Mouse (Mus musculus) embryonic facial prominence, embryonic 11.5 days (tissue): Measurements from ENCODE around the gene Lama5. TPM values are rescaled to one million over a fixed set of nuclear protein-coding genes. Genes with fewer than 3 reads are reported as not detected.

Experiments
- ATAC-seq: fragments of 200-750 bp; cut with Nextera tagmentation; replicated peaks from 2 replicates; pipeline ENCODE4 v1.8.0; 2017; ENCODE audit warnings: low read depth; ENCODE audit not compliant: insufficient number of reproducible peaks, low FRiP score, low TSS enrichment
- DNase-seq: peaks from one replicate; pipeline ENCODE4 v3.0.0-alpha.2; 2015; ENCODE audit warnings: low spot score
- H3K27ac ChIP-seq: fragments of 300-500 bp; sonication (generic); replicated peaks from 2 replicates; pipeline ENCODE4 v1.5.1; 2014; ENCODE audit warnings: mild to moderate bottlenecking, low read depth, low read length, control low read depth
- H3K27me3 ChIP-seq: fragments of 300-500 bp; sonication (generic); 2 replicates; pipeline ENCODE4 v1.6.1; 2014; ENCODE audit warnings: mild to moderate bottlenecking, low read length, moderate library complexity, mixed read lengths; ENCODE audit not compliant: control insufficient read depth, insufficient read depth
- H3K36me3 ChIP-seq: fragments of 300-500 bp; sonication (generic); replicated peaks from 2 replicates; pipeline ENCODE4 v1.6.1; 2014; ENCODE audit warnings: low read depth, mild to moderate bottlenecking, low read length, moderate library complexity, mixed read lengths; ENCODE audit not compliant: control insufficient read depth, insufficient read depth
- H3K4me1 ChIP-seq: fragments of 300-500 bp; sonication (generic); 2 replicates; pipeline ENCODE4 v1.6.1; 2014; ENCODE audit warnings: low read length, mixed read lengths; ENCODE audit not compliant: control insufficient read depth, insufficient read depth
- H3K4me2 ChIP-seq: fragments of 300-500 bp; sonication (generic); 2 replicates; pipeline ENCODE4 v1.6.1; 2014; ENCODE audit warnings: low read depth, mild to moderate bottlenecking, control low read depth, low read length, moderate library complexity
- H3K4me3 ChIP-seq: fragments of 300-500 bp; sonication (generic); 2 replicates; pipeline ENCODE4 v1.5.1; 2014; ENCODE audit warnings: low read depth, low read length, control low read depth
- H3K9ac ChIP-seq: fragments of 300-500 bp; sonication (generic); replicated peaks from 2 replicates; pipeline ENCODE4 v1.6.1; 2014; ENCODE audit warnings: mild to moderate bottlenecking, control low read depth, low read length
- H3K9me3 ChIP-seq: fragments of 300-500 bp; sonication (generic); replicated peaks from 2 replicates; pipeline ENCODE4 v1.6.1; 2016; ENCODE audit warnings: mild to moderate bottlenecking, low read length, inconsistent platforms, mixed read lengths; ENCODE audit not compliant: control insufficient read depth
- WGBS: fragments of 180-500 bp; shearing (Covaris S2); extraction: QIAGEN DNeasy Blood & Tissue Kit; methylation state at CpG from one replicate; pipeline ENCODE4 v1.1.7; 2014; 5-methylcytosine and 5-hydroxymethylcytosine counted together
- microRNA-seq: library from miRNA; unstranded; fragments of <30 nt; microRNA quantifications from one replicate; pipeline ENCODE4, GENCODE M21; 2016; ENCODE audit warnings: borderline number of aligned reads
- polyA plus RNA-seq: library from polyadenylated mRNA; unstranded; fragments of >200 nt; fragmentation: Nextera tagmentation; extraction: Ambion mirVana; gene quantifications from 2 replicates; pipeline ENCODE4 v1.2.1, GENCODE M21; 2014

The Lama5 gene
- polyA plus RNA-seq, 1 experiment from 2014 or later, result 11.5 TPM

GRCm38 (mm10) chr2:180133911-180134310 is 91.7 kb downstream of the Lama5 start:
- DNase-seq (no peak), ATAC-seq (no peak)
- no peaks in the 10 kb centered on the region for H3K4me1 ChIP-seq
- no peak overlapping the region for H3K27ac ChIP-seq
- H3K9me3 ChIP-seq, result no peaks in the 10 kb centered on the region
- H3K36me3 ChIP-seq, result no peaks in the 10 kb centered on the region
- H3K4me3 ChIP-seq, result no peak overlapping the region
- 89% methylated on average over 3 of the region's 3 CpGs for WGBS
- no peaks in the 10 kb centered on the region for H3K27me3 ChIP-seq
- no peak overlapping the region for H3K9ac ChIP-seq
- H3K4me2 ChIP-seq, result no peak overlapping the region

- WGBS, result 95% methylated on average over 4 of the region's 4 CpGs
These were observed 92.4 kb downstream of the Lama5 start for GRCm38 (mm10) chr2:180133231-180133630.

DNA sequence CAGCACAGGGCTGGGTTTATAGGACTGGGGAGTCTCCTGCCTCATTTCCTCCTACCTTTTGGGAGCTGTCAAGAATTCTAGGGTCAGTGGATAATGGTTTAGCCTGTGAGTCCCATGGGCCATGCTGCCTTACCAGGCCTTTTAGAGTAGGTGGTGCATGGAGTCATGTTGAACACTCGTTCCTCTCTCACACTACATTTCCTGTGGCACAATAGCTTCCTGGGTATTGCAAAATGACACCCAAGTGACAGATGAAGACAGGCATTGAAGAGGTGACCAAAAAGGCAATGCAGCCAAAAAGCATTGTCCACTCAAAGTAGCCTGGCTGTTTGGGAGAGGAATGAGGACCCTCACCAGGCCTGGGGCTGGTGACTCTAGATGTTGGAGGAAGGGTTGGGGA is 98.0 kb downstream of the Lama5 start:
- H3K27ac ChIP-seq, result no peak overlapping the region

More at GRCm38 (mm10) chr2:180133231-180133630, 92.4 kb downstream of the Lama5 start:
- Histone ChIP-seq H3K9me3 (no peaks in the 10 kb centered on the region), H3K4me3 (no peak overlapping the region), H3K36me3 (no peaks in the 10 kb centered on the region), H3K4me2 (no peak overlapping the region), H3K9ac (no peak overlapping the region), H3K27me3 (no peaks in the 10 kb centered on the region), H3K4me1 (no peaks in the 10 kb centered on the region), H3K27ac (no peak overlapping the region)
- ATAC-seq (no peak), DNase-seq (no peak)

More for the DNA sequence above, 98.0 kb downstream of the Lama5 start:
- no peak overlapping the region for H3K9ac ChIP-seq
- 63% methylated on average over 1 of the region's 1 CpGs for WGBS
- no peaks in the 10 kb centered on the region for H3K36me3 ChIP-seq
- H3K9me3 ChIP-seq, result no peaks in the 10 kb centered on the region
- no peaks in the 10 kb centered on the region for H3K27me3 ChIP-seq
- ATAC-seq (no peak), DNase-seq (no peak)
- no peak overlapping the region for H3K4me2 ChIP-seq
- H3K4me3 ChIP-seq, result no peak overlapping the region
- H3K4me1 ChIP-seq, result no peaks in the 10 kb centered on the region

Small RNA genes within 50 kb of the gene (microRNA-seq; reads per million reads assigned to microRNA genes)
- gene Mir3091 (1.4 reads per million), gene Mir7005 (not detected)

Other genes with a start within 250 kb of the Lama5 start
- gene Taf4, start 249.2 kb downstream of the Lama5 start, polyA plus RNA-seq, result 4.4 and 4.9 TPM in 2 replicates
- gene Lsm14b, start 200.9 kb downstream of the Lama5 start, polyA plus RNA-seq, result 9.8 and 11.1 TPM in 2 replicates
- gene Psma7, start 183.4 kb downstream of the Lama5 start, polyA plus RNA-seq, result 751 and 753 TPM in 2 replicates
- 8.0 and 9.5 TPM in 2 replicates for gene Ss18l1, start 183.3 kb downstream of the Lama5 start, polyA plus RNA-seq
- gene Mtg2, start 155.3 kb downstream of the Lama5 start, polyA plus RNA-seq, result 25.5 and 28.1 TPM in 2 replicates
- 0.41 and 0.52 TPM in 2 replicates for gene Hrh3, start 121.4 kb downstream of the Lama5 start, polyA plus RNA-seq
- 31.5 and 33.0 TPM in 2 replicates for gene Osbpl2, start 106.6 kb downstream of the Lama5 start, polyA plus RNA-seq
- 157 and 169 TPM in 2 replicates for gene Adrm1, start 54.4 kb downstream of the Lama5 start, polyA plus RNA-seq
- 516 and 527 TPM in 2 replicates for gene Rps21, start 31.5 kb upstream of the Lama5 start, polyA plus RNA-seq
- gene Cables2, start 47.6 kb upstream of the Lama5 start, polyA plus RNA-seq, result 14.5 and 14.8 TPM in 2 replicates
- gene Rbbp8nl, start 64.0 kb upstream of the Lama5 start, polyA plus RNA-seq, result 0.20 and 0.35 TPM in 2 replicates
- gene Gata5, start 108.8 kb upstream of the Lama5 start, polyA plus RNA-seq, result 0.13 and 0.14 TPM in 2 replicates
- gene Slco4a1, start 230.4 kb upstream of the Lama5 start, polyA plus RNA-seq, result 1.7 and 2.3 TPM in 2 replicates